Mouse (Mus musculus): ENCODE measurements at regions not wholly inside any gene's neighbourhood (a gene's known extent, or its start where the extent isn't known, plus 50 kb on each side); places are given as distances from the start of the nearest gene placed in this dataset.

- H3K4me3 ChIP-seq (ENCODE audit: low read depth, low read length): no peak overlapping the region
- DNase-seq (no peak), ATAC-seq (no peak)
- H3K27ac ChIP-seq (ENCODE audit: low read depth): no peak overlapping the region
- H3K4me2 ChIP-seq (ENCODE audit: low read depth, low read length): no peak overlapping the region
- no peaks in the 10 kb centered on the region for H3K27me3 ChIP-seq (ENCODE audit: insufficient read depth, low read length)
- no peaks in the 10 kb centered on the region for H3K9me3 ChIP-seq (ENCODE audit: low read length)
- no peak overlapping the region for H3K9ac ChIP-seq (replicated peaks)
- no peak for TF ChIP-seq CTCF (IDR thresholded peaks at IDR 0.05; ENCODE audit: low read depth)
- no peak for TF ChIP-seq EP300 (IDR thresholded peaks at IDR 0.05; ENCODE audit: low read depth)
- no peaks in the 10 kb centered on the region for H3K4me1 ChIP-seq (ENCODE audit: insufficient read depth)
- H3K36me3 ChIP-seq (replicated peaks; ENCODE audit: insufficient read depth, low read length): no peaks in the 10 kb centered on the region
- WGBS (ENCODE audit: insufficient replicate concordance): 83% methylated on average over 1 of the region's 1 CpGs
Measured at GRCm38 (mm10) chr1:98720595-98720994, 299.7 kb downstream of the Slco6d1 start.

GRCm38 (mm10) chr1:98727354-98728015 lies 306.6 kb downstream of the Slco6d1 start:
- TF ChIP-seq CTCF (IDR thresholded peaks at IDR 0.05; ENCODE audit: low read depth) (no peak), EP300 (IDR thresholded peaks at IDR 0.05; ENCODE audit: low read depth) (no peak)
- no peak overlapping the region for H3K27ac ChIP-seq (ENCODE audit: low read depth)
- ATAC-seq (no peak), DNase-seq (no peak)
- H3K36me3 ChIP-seq (replicated peaks; ENCODE audit: insufficient read depth, low read length): no peaks in the 10 kb centered on the region
- H3K27me3 ChIP-seq (ENCODE audit: insufficient read depth, low read length): no peaks in the 10 kb centered on the region
- no peak overlapping the region for H3K4me3 ChIP-seq (ENCODE audit: low read depth, low read length)
- no peak overlapping the region for H3K9ac ChIP-seq (replicated peaks)
- no peaks in the 10 kb centered on the region for H3K9me3 ChIP-seq (ENCODE audit: low read length)
- H3K4me2 ChIP-seq (ENCODE audit: low read depth, low read length): no peak overlapping the region
- no peaks in the 10 kb centered on the region for H3K4me1 ChIP-seq (ENCODE audit: insufficient read depth)
- WGBS (ENCODE audit: insufficient replicate concordance): 71% methylated on average over 3 of the region's 3 CpGs

GRCm38 (mm10) chr1:98748886-98749285 lies 328.0 kb downstream of the Slco6d1 start:
- ATAC-seq (no peak), DNase-seq (no peak)
- no peaks in the 10 kb centered on the region for H3K9me3 ChIP-seq (ENCODE audit: low read length)
- H3K4me1 ChIP-seq (ENCODE audit: insufficient read depth): no peaks in the 10 kb centered on the region
- H3K27me3 ChIP-seq (ENCODE audit: insufficient read depth, low read length): no peaks in the 10 kb centered on the region
- WGBS (ENCODE audit: insufficient replicate concordance): 10% methylated on average over 2 of the region's 2 CpGs
- H3K9ac ChIP-seq (replicated peaks): no peak overlapping the region
- H3K27ac ChIP-seq (ENCODE audit: low read depth): no peak overlapping the region
- peak; percentile 33 for TF ChIP-seq CTCF (IDR thresholded peaks at IDR 0.05; ENCODE audit: low read depth)
- no peak for TF ChIP-seq EP300 (IDR thresholded peaks at IDR 0.05; ENCODE audit: low read depth)
- no peak overlapping the region for H3K4me3 ChIP-seq (ENCODE audit: low read depth, low read length)
- no peak overlapping the region for H3K4me2 ChIP-seq (ENCODE audit: low read depth, low read length)
- H3K36me3 ChIP-seq (replicated peaks; ENCODE audit: insufficient read depth, low read length): no peaks in the 10 kb centered on the region

- H3K4me1 ChIP-seq (ENCODE audit: insufficient read depth): no peaks in the 10 kb centered on the region
- 74% methylated on average over 2 of the region's 2 CpGs for WGBS (ENCODE audit: insufficient replicate concordance)
- H3K4me3 ChIP-seq (ENCODE audit: low read depth, low read length): no peak overlapping the region
- ATAC-seq (no peak), DNase-seq (no peak)
- no peaks in the 10 kb centered on the region for H3K27me3 ChIP-seq (ENCODE audit: insufficient read depth, low read length)
- no peak overlapping the region for H3K27ac ChIP-seq (ENCODE audit: low read depth)
- no peaks in the 10 kb centered on the region; the same call in 1 of the 2 replicates for H3K9me3 ChIP-seq (ENCODE audit: low read length)
- no peak overlapping the region for H3K9ac ChIP-seq (replicated peaks)
- H3K36me3 ChIP-seq (replicated peaks; ENCODE audit: insufficient read depth, low read length): no peaks in the 10 kb centered on the region
- TF ChIP-seq EP300 (IDR thresholded peaks at IDR 0.05; ENCODE audit: low read depth): no peak
- no peak for TF ChIP-seq CTCF (IDR thresholded peaks at IDR 0.05; ENCODE audit: low read depth)
- H3K4me2 ChIP-seq (ENCODE audit: low read depth, low read length): no peak overlapping the region
Measured at GRCm38 (mm10) chr1:98788528-98788927, 367.6 kb downstream of the Slco6d1 start.

- Histone ChIP-seq H3K4me1 (ENCODE audit: insufficient read depth) (no peaks in the 10 kb centered on the region), H3K4me2 (ENCODE audit: low read depth, low read length) (no peak overlapping the region), H3K36me3 (replicated peaks; ENCODE audit: insufficient read depth, low read length) (no peaks in the 10 kb centered on the region), H3K9ac (replicated peaks) (no peak overlapping the region), H3K27ac (ENCODE audit: low read depth) (no peak overlapping the region), H3K4me3 (ENCODE audit: low read depth, low read length) (no peak overlapping the region), H3K27me3 (ENCODE audit: insufficient read depth, low read length) (no peaks in the 10 kb centered on the region), H3K9me3 (ENCODE audit: low read length) (no peaks in the 10 kb centered on the region; the same call in 1 of the 2 replicates)
- 76% methylated on average over 3 of the region's 3 CpGs for WGBS (ENCODE audit: insufficient replicate concordance)
- TF ChIP-seq CTCF (IDR thresholded peaks at IDR 0.05; ENCODE audit: low read depth): no peak
- no peak for TF ChIP-seq EP300 (IDR thresholded peaks at IDR 0.05; ENCODE audit: low read depth)
- ATAC-seq (no peak), DNase-seq (no peak)
Measured at GRCm38 (mm10) chr1:98793320-98793719, 372.4 kb downstream of the Slco6d1 start.

GRCm38 (mm10) chr1:98812543-98812942 lies 391.6 kb downstream of the Slco6d1 start:
- TF ChIP-seq EP300 (IDR thresholded peaks at IDR 0.05; ENCODE audit: low read depth) (no peak), CTCF (IDR thresholded peaks at IDR 0.05; ENCODE audit: low read depth) (no peak)
- no peak for ATAC-seq
- no peak overlapping the region for H3K9ac ChIP-seq (replicated peaks)

More at GRCm38 (mm10) chr1:98812543-98812942, 391.6 kb downstream of the Slco6d1 start:
- Histone ChIP-seq H3K9me3 (ENCODE audit: low read length) (no peaks in the 10 kb centered on the region), H3K36me3 (replicated peaks; ENCODE audit: insufficient read depth, low read length) (no peaks in the 10 kb centered on the region), H3K27me3 (ENCODE audit: insufficient read depth, low read length) (no peaks in the 10 kb centered on the region), H3K4me2 (ENCODE audit: low read depth, low read length) (no peak overlapping the region), H3K4me1 (ENCODE audit: insufficient read depth) (no peaks in the 10 kb centered on the region), H3K4me3 (ENCODE audit: low read depth, low read length) (no peak overlapping the region), H3K27ac (ENCODE audit: low read depth) (no peak overlapping the region)
- DNase-seq: no peak

Measured in liver, postnatal 0 days (tissue).